Mouse (Mus musculus) lung, embryonic 14.5 days (tissue): Measurements from ENCODE around the gene Tm4sf19. TPM values are rescaled to one million over a fixed set of nuclear protein-coding genes. Genes with fewer than 3 reads are reported as not detected.

Experiments
- ATAC-seq: fragments of 200-750 bp; cut with Nextera tagmentation; 2 replicates; pipeline ENCODE4 v1.8.0; 2017; ENCODE audit warnings: mild to moderate bottlenecking, moderate TSS enrichment, moderate library complexity; ENCODE audit not compliant: insufficient read depth
- DNase-seq: peaks from one replicate; pipeline ENCODE4 v3.0.0-alpha.2; 2015
- H3K27ac ChIP-seq: fragments of 300-500 bp; sonication (generic); 2 replicates; pipeline ENCODE4 v1.5.1; 2014; ENCODE audit warnings: low read depth, mild to moderate bottlenecking, moderate library complexity
- H3K27me3 ChIP-seq: fragments of 300-500 bp; sonication (generic); 2 replicates; pipeline ENCODE4 v1.6.1; 2014; ENCODE audit warnings: low read length, control low read depth; ENCODE audit not compliant: insufficient read depth
- H3K36me3 ChIP-seq: fragments of 300-500 bp; sonication (generic); 2 replicates; pipeline ENCODE4 v1.6.1; 2014; ENCODE audit warnings: control low read depth; ENCODE audit not compliant: insufficient read depth
- H3K4me1 ChIP-seq: fragments of 300-500 bp; sonication (generic); 2 replicates; pipeline ENCODE4 v1.6.1; 2014; ENCODE audit warnings: antibody characterized with exemption, control low read depth; ENCODE audit not compliant: insufficient read depth
- H3K4me2 ChIP-seq: fragments of 300-500 bp; sonication (generic); 2 replicates; pipeline ENCODE4 v1.6.1; 2014; ENCODE audit warnings: mild to moderate bottlenecking
- H3K4me3 ChIP-seq: fragments of 300-500 bp; sonication (generic); 2 replicates; pipeline ENCODE4 v1.5.1; 2014; ENCODE audit warnings: low read depth, low read length
- H3K9ac ChIP-seq: fragments of 300-500 bp; sonication (generic); 2 replicates; pipeline ENCODE4 v1.6.1; 2014
- H3K9me3 ChIP-seq: fragments of 300-500 bp; sonication (generic); 2 replicates; pipeline ENCODE4 v1.6.1; 2016; ENCODE audit warnings: low read depth, low read length, control low read depth
- CTCF ChIP-seq: IDR thresholded peaks from 2 replicates; pipeline ENCODE4 v1.5.1; 2016; ENCODE audit warnings: antibody characterized with exemption, low read depth
- whole genome bisulfite sequencing: fragments of 180-500 bp; shearing (Covaris S2); extraction: QIAGEN DNeasy Blood & Tissue Kit; methylation state at CpG from one replicate; pipeline ENCODE4 v1.1.7; 2014; 5-methylcytosine and 5-hydroxymethylcytosine counted together
- polyA plus RNA-seq: library from polyadenylated mRNA; unstranded; fragments of >200 nt; fragmentation: Nextera tagmentation; extraction: Ambion mirVana; gene quantifications from 2 replicates; pipeline ENCODE4 v1.2.1, GENCODE M21; 2014

Tm4sf19 gene
- polyA plus RNA-seq: not detected in 2 replicates

GRCm38 (mm10) chr16:32400267-32400666 is at the start of gene Tm4sf19:
Tm4sf19 (plus strand) TSS chr16:32400506.
- 53% methylated on average over 7 of the region's 7 CpGs for WGBS
- no peaks in the 10 kb centered on the region for H3K9me3 ChIP-seq
- ATAC-seq (no peak), DNase-seq (no peak)
- no peak for TF ChIP-seq CTCF
- H3K27ac ChIP-seq: no peak within 1 kb of the TSS
- H3K4me2 ChIP-seq: no peak within 1 kb of the TSS
- no peaks in the 10 kb centered on the region for H3K27me3 ChIP-seq
- no peak within 1 kb of the TSS for H3K9ac ChIP-seq
- no peak within 1 kb of the TSS for H3K4me3 ChIP-seq
- no peaks in the 10 kb centered on the region for H3K4me1 ChIP-seq
- H3K36me3 ChIP-seq: no peaks in the 10 kb centered on the region

- H3K4me2 ChIP-seq: no peak overlapping the region
- H3K9me3 ChIP-seq: no peaks in the 10 kb centered on the region
- no peaks in the 10 kb centered on the region for H3K4me1 ChIP-seq
- no peak for TF ChIP-seq CTCF
- H3K36me3 ChIP-seq: peaks cover 27% of the 10 kb centered on the region
- WGBS: 82% methylated on average over 3 of the region's 3 CpGs
- no peak for DNase-seq
- no peaks in the 10 kb centered on the region for H3K27me3 ChIP-seq
- no peak for ATAC-seq
- no peak overlapping the region for H3K9ac ChIP-seq
- no peak overlapping the region for H3K4me3 ChIP-seq
- no peak overlapping the region for H3K27ac ChIP-seq
Observed at GRCm38 (mm10) chr16:32350776-32351175, 49.5 kb upstream of the Tm4sf19 start.

GRCm38 (mm10) chr16:32363530-32363929 is 36.8 kb upstream of the Tm4sf19 start:
- peaks cover 32% of the 10 kb centered on the region for H3K36me3 ChIP-seq
- no peak overlapping the region for H3K4me2 ChIP-seq
- no peak overlapping the region for H3K4me3 ChIP-seq
- no peaks in the 10 kb centered on the region for H3K4me1 ChIP-seq
- no peaks in the 10 kb centered on the region for H3K27me3 ChIP-seq
- TF ChIP-seq CTCF: no peak
- DNase-seq (no peak), ATAC-seq (no peak)
- WGBS: 72% methylated on average over 2 of the region's 2 CpGs
- H3K9ac ChIP-seq: no peak overlapping the region
- no peaks in the 10 kb centered on the region for H3K9me3 ChIP-seq
- H3K27ac ChIP-seq: no peak overlapping the region

GRCm38 (mm10) chr16:32371351-32371750 is 29.0 kb upstream of the Tm4sf19 start:
- no peaks in the 10 kb centered on the region for H3K27me3 ChIP-seq
- WGBS: 84% methylated on average over 4 of the region's 4 CpGs
- no peak overlapping the region for H3K4me2 ChIP-seq
- H3K36me3 ChIP-seq: peaks cover 71% of the 10 kb centered on the region
- no peak overlapping the region for H3K27ac ChIP-seq
- ATAC-seq (no peak), DNase-seq (peak; percentile 59)
- no peaks in the 10 kb centered on the region for H3K4me1 ChIP-seq
- no peak overlapping the region for H3K4me3 ChIP-seq
- H3K9me3 ChIP-seq: no peaks in the 10 kb centered on the region
- TF ChIP-seq CTCF: peak; percentile 42
- no peak overlapping the region for H3K9ac ChIP-seq

- no peaks in the 10 kb centered on the region for H3K9me3 ChIP-seq
- no peaks in the 10 kb centered on the region for H3K4me1 ChIP-seq
- no peak overlapping the region for H3K27ac ChIP-seq
- no peak overlapping the region for H3K4me2 ChIP-seq
- ATAC-seq: no peak
- H3K27me3 ChIP-seq: no peaks in the 10 kb centered on the region
- 93% methylated on average over 2 of the region's 2 CpGs for WGBS
- peaks cover 84% of the 10 kb centered on the region for H3K36me3 ChIP-seq
- DNase-seq: no peak
- H3K4me3 ChIP-seq: no peak overlapping the region
- no peak overlapping the region for H3K9ac ChIP-seq
- TF ChIP-seq CTCF: no peak
Observed at GRCm38 (mm10) chr16:32379575-32379974, 20.7 kb upstream of the Tm4sf19 start.

GRCm38 (mm10) chr16:32382901-32383300 is 17.4 kb upstream of the Tm4sf19 start:
- no peak for ATAC-seq
- no peak for TF ChIP-seq CTCF
- H3K4me2 ChIP-seq: no peak overlapping the region
- H3K27ac ChIP-seq: no peak overlapping the region
- DNase-seq: no peak
- no peak overlapping the region for H3K9ac ChIP-seq
- peaks cover 81% of the 10 kb centered on the region for H3K36me3 ChIP-seq
- no peak overlapping the region for H3K4me3 ChIP-seq
- no peaks in the 10 kb centered on the region for H3K4me1 ChIP-seq
- H3K27me3 ChIP-seq: no peaks in the 10 kb centered on the region
- H3K9me3 ChIP-seq: no peaks in the 10 kb centered on the region

GRCm38 (mm10) chr16:32384885-32385284 is 15.4 kb upstream of the Tm4sf19 start:
- H3K4me2 ChIP-seq: no peak overlapping the region
- no peak overlapping the region for H3K9ac ChIP-seq
- no peak overlapping the region for H3K27ac ChIP-seq
- H3K27me3 ChIP-seq: no peaks in the 10 kb centered on the region
- 70% methylated on average over 2 of the region's 2 CpGs for WGBS
- H3K4me1 ChIP-seq: no peaks in the 10 kb centered on the region
- peaks cover 74% of the 10 kb centered on the region for H3K36me3 ChIP-seq
- no peak for TF ChIP-seq CTCF
- H3K9me3 ChIP-seq: no peaks in the 10 kb centered on the region
- no peak overlapping the region for H3K4me3 ChIP-seq
- no peak for DNase-seq
- no peak for ATAC-seq

DNA sequence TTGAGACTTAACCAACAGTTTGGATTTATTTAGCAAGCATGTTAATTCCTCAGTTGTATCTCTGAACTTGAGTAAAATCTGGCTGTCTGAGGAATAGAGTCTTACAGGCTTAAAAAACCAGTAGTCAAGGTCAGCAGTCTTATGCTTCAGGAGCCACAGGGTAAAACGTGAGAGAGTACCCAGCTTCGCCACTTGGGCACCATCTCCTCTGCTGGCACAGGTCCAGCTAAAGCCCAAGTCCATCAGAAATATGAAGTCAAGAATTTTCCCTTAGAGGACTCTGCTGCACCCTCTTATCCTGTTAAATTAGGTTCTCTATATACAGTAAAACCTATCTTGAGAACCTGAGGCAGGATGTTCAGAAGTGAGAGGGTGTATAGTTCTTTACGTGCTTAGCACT is 13.5 kb upstream of the Tm4sf19 start:
- Histone ChIP-seq H3K27ac (no peak overlapping the region), H3K9ac (no peak overlapping the region), H3K4me1 (no peaks in the 10 kb centered on the region), H3K9me3 (no peaks in the 10 kb centered on the region), H3K36me3 (peaks cover 70% of the 10 kb centered on the region), H3K4me2 (no peak overlapping the region), H3K4me3 (no peak overlapping the region), H3K27me3 (no peaks in the 10 kb centered on the region)
- 80% methylated on average over 3 of the region's 3 CpGs for WGBS
- DNase-seq (peak; percentile 5), ATAC-seq (no peak)
- TF ChIP-seq CTCF: no peak
